24 mouse cellular contexts compared by ENCODE assay signal in genomic region chr3:89084133-89084532, GRCm38 (mm10). TPM values are rescaled to one million over a fixed set of nuclear protein-coding genes. Genes with fewer than 3 reads are reported as not detected.
"Had no signal": no experiment of that assay in that cellular context is flagged by ENCODE, and none has a peak within 500 bp of the region (broad histone marks: within the 10 kb centered on the region; RNA-seq: fewer than 3 reads in every experiment).

No protein-coding gene starts in this region.

- ATAC-seq: midbrain, embryonic 15.5 days had no signal

- H3K4me2 ChIP-seq: lung, embryonic 14.5 days; midbrain, embryonic 12.5 days; midbrain, embryonic 15.5 days; neural tube, embryonic 12.5 days; stomach, embryonic 15.5 days had no signal

- H3K27ac ChIP-seq: midbrain, embryonic 10.5 days; midbrain, embryonic 12.5 days; midbrain, embryonic 15.5 days; neural tube, embryonic 12.5 days; stomach, embryonic 15.5 days; stomach, postnatal 0 days had no signal

- H3K4me3 ChIP-seq: midbrain, embryonic 10.5 days; midbrain, embryonic 12.5 days; midbrain, embryonic 15.5 days; neural tube, embryonic 12.5 days; stomach, embryonic 15.5 days had no signal

- DNase-seq: lung, adult 18-20 months; lung, embryonic 14.5 days; lung, postnatal 10 days; lung, postnatal 4 days; right cerebral cortex, postnatal 25 days; thymus, adult 2 months; thymus, postnatal 25 days; thymus, postnatal 4 days had no signal

- H3K9me3 ChIP-seq: midbrain, embryonic 10.5 days; midbrain, embryonic 12.5 days; midbrain, embryonic 15.5 days; neural tube, embryonic 12.5 days; stomach, embryonic 15.5 days had no signal

- H3K27me3 ChIP-seq: stomach, embryonic 15.5 days had no signal

- H3K9ac ChIP-seq: lung, embryonic 14.5 days; midbrain, embryonic 12.5 days; midbrain, embryonic 15.5 days; neural tube, embryonic 12.5 days; stomach, embryonic 15.5 days had no signal

RNA-seq across cellular contexts. Expression of gene Gm43738, which starts 16.8 kb away (rescaled TPM):
- total RNA-seq: megakaryocyte, adult 5-6 weeks; megakaryocyte-erythroid progenitor cell, adult 5-6 weeks; midbrain, postnatal 0 days; monocyte, adult 5-6 weeks; neutrophil, adult 5-6 weeks had no signal
- polyA plus RNA-seq: lung, embryonic 14.5 days; lung, embryonic 16.5 days; midbrain, embryonic 10.5 days; midbrain, embryonic 12.5 days; midbrain, embryonic 15.5 days; midbrain, postnatal 0 days; neural tube, embryonic 12.5 days; neural tube, embryonic 14.5 days; spleen, adult 2 months; stomach, embryonic 15.5 days; testis, adult 2 months; thymus, adult 2 months; urinary bladder, adult 2 months had no signal

RNA-seq across cellular contexts. Expression of gene Pklr, which starts 51.8 kb away (rescaled TPM):
- total RNA-seq: midbrain, postnatal 0 days; monocyte, adult 5-6 weeks; neutrophil, adult 5-6 weeks had no signal
- polyA plus RNA-seq: testis, adult 2 months; urinary bladder, adult 2 months had no signal
